In the genomic region with DNA sequence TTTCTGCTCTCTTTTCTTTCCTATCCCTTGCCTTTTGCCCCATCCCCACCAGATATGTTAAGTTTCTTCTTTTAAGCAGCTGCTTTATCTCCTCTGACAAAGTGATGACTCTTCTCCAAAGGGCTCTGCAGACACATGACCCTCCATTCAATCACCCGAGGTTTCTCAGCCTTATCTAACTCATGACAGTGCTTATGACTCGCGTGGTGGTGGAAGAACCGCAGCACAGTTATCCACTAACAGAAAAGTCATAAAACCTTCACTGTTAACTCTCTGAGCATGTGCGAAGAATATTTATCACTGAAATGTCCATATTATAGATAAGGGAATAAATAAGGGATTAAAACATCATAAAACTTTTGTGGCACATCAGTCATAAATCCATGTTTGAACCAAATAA, we compare ENCODE assay signal across 15 mouse cellular contexts.
DNase-seq lines count a peak whose midpoint lies in the region; ATAC-seq and TF ChIP-seq lines count a peak whose summit lies in the region.
"Had no signal": no experiment of that assay in that cellular context is flagged by ENCODE, and none has a peak within 500 bp of the region (broad histone marks: within the 10 kb centered on the region; RNA-seq: fewer than 3 reads in every experiment).

No protein-coding gene starts in this region.

- H3K27me3 ChIP-seq in MEL (ENCODE audit: control insufficient read depth in 1 of 2, insufficient read depth in 2 of 2, low read length in 2 of 2): no peaks in the 10 kb centered on the region
- H3K27me3 ChIP-seq in intestine, embryonic 14.5 days (replicated peaks; ENCODE audit: control insufficient read depth, insufficient read depth, low read length): no peaks in the 10 kb centered on the region
- H3K27me3 ChIP-seq in heart, embryonic 10.5 days (ENCODE audit: insufficient read depth, poor library complexity, severe bottlenecking): no peaks in the 10 kb centered on the region
- H3K27me3 ChIP-seq: midbrain, embryonic 15.5 days; neural tube, embryonic 12.5 days had no signal

- H3K36me3 ChIP-seq in MEL (ENCODE audit: control insufficient read depth in 1 of 2, insufficient read depth in 2 of 2, low read length in 2 of 2): peaks cover 0 to 25% of the 10 kb centered on the region in 2 experiments; a peak in 2 of 4 replicates
- no peaks in the 10 kb centered on the region for H3K36me3 ChIP-seq in intestine, embryonic 14.5 days (ENCODE audit: control insufficient read depth, insufficient read depth, low read length)
- no peaks in the 10 kb centered on the region for H3K36me3 ChIP-seq in heart, embryonic 10.5 days
- H3K36me3 ChIP-seq: hindbrain, embryonic 10.5 days; midbrain, embryonic 15.5 days; neural tube, embryonic 12.5 days had no signal

- peak; percentile 63 to 82 for TF ChIP-seq EP300 in MEL (IDR thresholded peaks at IDR 0.05; ENCODE audit: low read depth in 1 of 2, low read length in 2 of 2)

- H3K9ac ChIP-seq in MEL (ENCODE audit: control insufficient read depth, low read depth, low read length, poor library complexity, severe bottlenecking): no peak overlapping the region
- H3K9ac ChIP-seq in intestine, embryonic 14.5 days (ENCODE audit: low read length): no peak overlapping the region
- H3K9ac ChIP-seq: midbrain, embryonic 15.5 days; neural tube, embryonic 12.5 days had no signal

- DNase-seq in kidney, adult 9 months: peak; percentile 2
- DNase-seq in kidney, postnatal 4 days: no peak
- peak; percentile 67 for DNase-seq in MEL (ENCODE audit: low read depth, low spot score)
- no peak for DNase-seq in intestine, embryonic 14.5 days (ENCODE audit: low spot score)
- DNase-seq in kidney, postnatal 14 days: peak; percentile 17
- DNase-seq in heart, embryonic 10.5 days (ENCODE audit: low spot score): no peak
- DNase-seq: cerebellum, adult 9-10 months; lung, postnatal 4 days; thymus, postnatal 14 days had no signal

- no peak for TF ChIP-seq POLR2A in MEL (IDR thresholded peaks at IDR 0.05; ENCODE audit: control insufficient read depth in 1 of 2, insufficient read depth in 1 of 2, low read depth in 1 of 2, low read length in 2 of 2, poor library complexity in 1 of 2)

- no peak overlapping the region; a peak in 1 of 4 replicates for H3K4me3 ChIP-seq in MEL (ENCODE audit: control insufficient read depth in 1 of 2, insufficient read depth in 1 of 2, low read depth in 2 of 2, low read length in 2 of 2)
- no peak overlapping the region for H3K4me3 ChIP-seq in intestine, embryonic 14.5 days (ENCODE audit: low read depth, low read length)
- H3K4me3 ChIP-seq in heart, embryonic 10.5 days: no peak overlapping the region
- H3K4me3 ChIP-seq: hindbrain, embryonic 10.5 days; layer of hippocampus, adult 2 months; midbrain, embryonic 15.5 days; neural tube, embryonic 12.5 days had no signal

- H3K79me2 ChIP-seq in MEL (ENCODE audit: control insufficient read depth, insufficient read depth, low read length, poor library complexity): no peaks in the 10 kb centered on the region

- H3K4me2 ChIP-seq in intestine, embryonic 14.5 days (ENCODE audit: low read length): no peak overlapping the region
- H3K4me2 ChIP-seq: midbrain, embryonic 15.5 days; neural tube, embryonic 12.5 days had no signal

- TF ChIP-seq CTCF in MEL (IDR thresholded peaks at IDR 0.05 in 2 of 3, conservative IDR thresholded peaks at IDR 0.05 in 1 of 3; ENCODE audit: control insufficient read depth in 1 of 3, insufficient read depth in 1 of 3, low read depth in 2 of 3, low read length in 3 of 3, poor library complexity in 1 of 3, severe bottlenecking in 1 of 3): no peak

- WGBS in intestine, embryonic 14.5 days: 26% methylated on average over 5 of the region's 5 CpGs
- WGBS in heart, embryonic 10.5 days: 35% methylated on average over 5 of the region's 5 CpGs

- H3K9me3 ChIP-seq in MEL (replicated peaks; ENCODE audit: insufficient read depth, low read length): no peaks in the 10 kb centered on the region
- H3K9me3 ChIP-seq in intestine, embryonic 14.5 days (ENCODE audit: control insufficient read depth, low read length): no peaks in the 10 kb centered on the region
- H3K9me3 ChIP-seq in heart, embryonic 10.5 days: no peaks in the 10 kb centered on the region
- H3K9me3 ChIP-seq: hindbrain, embryonic 10.5 days; midbrain, embryonic 15.5 days; neural tube, embryonic 12.5 days had no signal

- H3K27ac ChIP-seq in MEL (ENCODE audit: control insufficient read depth, low read depth, low read length): no peak overlapping the region
- no peak overlapping the region for H3K27ac ChIP-seq in intestine, embryonic 14.5 days (ENCODE audit: low read depth)
- H3K27ac ChIP-seq in heart, embryonic 10.5 days: no peak overlapping the region
- H3K27ac ChIP-seq: hindbrain, embryonic 10.5 days; layer of hippocampus, adult 2 months; midbrain, embryonic 15.5 days; neural tube, embryonic 12.5 days had no signal

- no peak for TF ChIP-seq RAD21 in MEL (IDR thresholded peaks at IDR 0.05; ENCODE audit: low read depth, low read length)

- H3K4me1 ChIP-seq in MEL (ENCODE audit: control insufficient read depth in 1 of 2, insufficient read depth in 2 of 2, low read length in 2 of 2): peaks cover 10 to 15% of the 10 kb centered on the region in 2 experiments
- no peaks in the 10 kb centered on the region for H3K4me1 ChIP-seq in intestine, embryonic 14.5 days (replicated peaks; ENCODE audit: control insufficient read depth, insufficient read depth, low read length)
- no peaks in the 10 kb centered on the region for H3K4me1 ChIP-seq in heart, embryonic 10.5 days
- H3K4me1 ChIP-seq: hindbrain, embryonic 10.5 days; midbrain, embryonic 15.5 days; neural tube, embryonic 12.5 days had no signal

- peak; percentile 55; the same call in 1 of the 2 replicates for ATAC-seq in intestine, embryonic 14.5 days (replicated peaks; ENCODE audit: low FRiP score, low TSS enrichment, low read depth)
- ATAC-seq in megakaryocyte, adult 5-6 weeks (ENCODE audit: poor library complexity, severe bottlenecking): no peak
- ATAC-seq: forebrain, embryonic 14.5 days; midbrain, embryonic 15.5 days had no signal

TF ChIP-seq in MEL, 35 proteins besides CTCF, POLR2A, EP300 and RAD21:
- TF ChIP-seq ELF1 (IDR thresholded peaks at IDR 0.05; ENCODE audit: low read depth, low read length) (no peak), CHD2 (IDR thresholded peaks at IDR 0.05; ENCODE audit: low read length) (no peak), GATA1 (IDR thresholded peaks at IDR 0.05; ENCODE audit: low read depth, low read length) (peak; percentile 68), MAX (IDR thresholded peaks at IDR 0.05; ENCODE audit: low read length) (no peak), TBP (IDR thresholded peaks at IDR 0.05; ENCODE audit: low read depth, low read length) (no peak), MYB (IDR thresholded peaks at IDR 0.05; ENCODE audit: low read depth, low read length) (0 out of 2 replicates have a peak, but pooled peaks have one; percentile 11), USF1 (IDR thresholded peaks at IDR 0.05; ENCODE audit: low read depth, low read length) (peak; percentile 73), RCOR1 (IDR thresholded peaks at IDR 0.05; ENCODE audit: low read depth, low read length) (peak; percentile 68; the same call in 1 of the 2 replicates), NRF1 (IDR thresholded peaks at IDR 0.05; ENCODE audit: insufficient read depth, low read depth, low read length, poor library complexity, severe bottlenecking) (peak; percentile 62), ETS1 (IDR thresholded peaks at IDR 0.05; ENCODE audit: low read depth, low read length) (peak; percentile 81), USF2 (IDR thresholded peaks at IDR 0.05; ENCODE audit: borderline replicate concordance in 1 of 2, insufficient read depth in 1 of 2, low read depth in 1 of 2, low read length in 2 of 2) (no peak), POLR2AphosphoS2 (IDR thresholded peaks at IDR 0.05; ENCODE audit: low read length) (no peak), BHLHE40 (IDR thresholded peaks at IDR 0.05; ENCODE audit: borderline replicate concordance, low read depth, low read length) (peak; percentile 75; the same call in 1 of the 2 replicates), MAFK (IDR thresholded peaks at IDR 0.05; ENCODE audit: borderline replicate concordance, low read depth, low read length) (no peak), MAZ (IDR thresholded peaks at IDR 0.05; ENCODE audit: low read depth, low read length) (no peak), SIN3A (IDR thresholded peaks at IDR 0.05; ENCODE audit: low read length) (peak; percentile 35; the same call in 1 of the 2 replicates), JUND (IDR thresholded peaks at IDR 0.05; ENCODE audit: low read depth, low read length) (no peak), TCF12 (IDR thresholded peaks at IDR 0.05; ENCODE audit: low read depth, low read length) (peak; percentile 62), GABPA (IDR thresholded peaks at IDR 0.05; ENCODE audit: low read depth, low read length) (no peak), MYC (IDR thresholded peaks at IDR 0.05; ENCODE audit: low read depth, low read length) (no peak)

Comparison
In these comparisons a context has a peak if more than half of its experiments do, and no peak if none do; other contexts are left out.
1. DNase-seq: peak in kidney, adult 9 months (single experiment), MEL (single experiment) and kidney, postnatal 14 days (single experiment); none in kidney, postnatal 4 days (0 of 2), intestine, embryonic 14.5 days (single experiment) and heart, embryonic 10.5 days (single experiment).